Mouse (Mus musculus) limb, embryonic 10.5 days (tissue): ENCODE data around the gene Wdr46. TPM values are rescaled to one million over a fixed set of nuclear protein-coding genes. Genes with fewer than 3 reads are reported as not detected.

Experiments used
- DNase-seq: peaks from one replicate; pipeline ENCODE4 v3.0.0-alpha.2; 2017; ENCODE audit warnings: low spot score
- H3K27ac ChIP-seq: fragments of 300-500 bp; sonication (generic); 2 replicates; pipeline ENCODE4 v1.5.1; 2016; ENCODE audit warnings: mild to moderate bottlenecking
- H3K27me3 ChIP-seq: fragments of 300-500 bp; sonication (generic); 2 replicates; pipeline ENCODE4 v1.6.1; 2016; ENCODE audit warnings: low read depth, mild to moderate bottlenecking; ENCODE audit not compliant: poor library complexity, severe bottlenecking
- H3K36me3 ChIP-seq: fragments of 300-500 bp; sonication (generic); 2 replicates; pipeline ENCODE4 v1.6.1; 2016; ENCODE audit warnings: mild to moderate bottlenecking, moderate library complexity
- H3K4me1 ChIP-seq: fragments of 300-500 bp; sonication (generic); 2 replicates; pipeline ENCODE4 v1.6.1; 2016
- H3K4me3 ChIP-seq: fragments of 300-500 bp; sonication (generic); 2 replicates; pipeline ENCODE4 v1.5.1; 2016; ENCODE audit warnings: mild to moderate bottlenecking, moderate library complexity
- H3K9me3 ChIP-seq: fragments of 300-500 bp; sonication (generic); replicated peaks from 2 replicates; pipeline ENCODE4 v1.6.1; 2016; ENCODE audit warnings: mild to moderate bottlenecking
- WGBS: fragments of 180-500 bp; shearing (Covaris S2); methylation state at CpG from one replicate; pipeline ENCODE4 v1.1.7; 2016; 5-methylcytosine and 5-hydroxymethylcytosine counted together
- polyA plus RNA-seq: library from polyadenylated mRNA; unstranded; fragments of >200 nt; fragmentation: Nextera tagmentation; extraction: Ambion mirVana; gene quantifications from 2 replicates; pipeline ENCODE4 v1.2.1, GENCODE M21; 2016

Wdr46 gene
- polyA plus RNA-seq, 1 experiment from 2014 or later, result 61.7 TPM

- H3K27ac ChIP-seq, result peak within 1 kb of the TSS; percentile 94
- peaks cover 50% of the 10 kb centered on the region for H3K4me1 ChIP-seq
- WGBS, result under 1% methylated on average over 34 of the region's 34 CpGs
- H3K36me3 ChIP-seq, result peaks cover 64% of the 10 kb centered on the region
- H3K4me3 ChIP-seq, result peak within 1 kb of the TSS; percentile 72
- H3K27me3 ChIP-seq, result peaks cover 7% of the 10 kb centered on the region; the same call in 1 of the 2 replicates
- DNase-seq, result peak; percentile 95
- no peaks in the 10 kb centered on the region for H3K9me3 ChIP-seq
Observed at GRCm38 (mm10) chr17:33915671-33916250, 24.7 kb upstream of the Wdr46 start, which contains the start of the genes Tapbp and Zbtb22. Tapbp (plus strand) TSS chr17:33915899. Zbtb22 (plus strand) TSS chr17:33915904.

GRCm38 (mm10) chr17:33916294-33916693, 24.2 kb upstream of the Wdr46 start:
- peaks cover 59% of the 10 kb centered on the region for H3K36me3 ChIP-seq
- H3K27ac ChIP-seq, result peak overlapping the region; percentile 94
- H3K9me3 ChIP-seq, result no peaks in the 10 kb centered on the region
- DNase-seq, result no peak
- 3% methylated on average over 15 of the region's 20 CpGs for WGBS
- H3K27me3 ChIP-seq, result peaks cover 7% of the 10 kb centered on the region; the same call in 1 of the 2 replicates
- H3K4me3 ChIP-seq, result peak overlapping the region; percentile 72
- H3K4me1 ChIP-seq, result peaks cover 49% of the 10 kb centered on the region

- Histone ChIP-seq H3K27me3 (peaks cover 7% of the 10 kb centered on the region; the same call in 1 of the 2 replicates), H3K4me3 (peak overlapping the region; percentile 72), H3K36me3 (peaks cover 51% of the 10 kb centered on the region), H3K4me1 (peaks cover 47% of the 10 kb centered on the region), H3K27ac (no peak overlapping the region), H3K9me3 (no peaks in the 10 kb centered on the region)
- no peak for DNase-seq
- 82% methylated on average over 31 of the region's 31 CpGs for WGBS
Observed at GRCm38 (mm10) chr17:33916847-33917655, 23.4 kb upstream of the Wdr46 start.

GRCm38 (mm10) chr17:33917656-33918292, 22.7 kb upstream of the Wdr46 start:
- Histone ChIP-seq H3K27ac (no peak overlapping the region), H3K4me1 (peaks cover 47% of the 10 kb centered on the region), H3K27me3 (peaks cover 7% of the 10 kb centered on the region; the same call in 1 of the 2 replicates), H3K4me3 (peak overlapping the region; percentile 72), H3K36me3 (peaks cover 44% of the 10 kb centered on the region), H3K9me3 (no peaks in the 10 kb centered on the region)
- DNase-seq, result no peak
- WGBS, result 82% methylated on average over 18 of the region's 18 CpGs

GRCm38 (mm10) chr17:33918293-33919203, 21.9 kb upstream of the Wdr46 start:
- H3K4me3 ChIP-seq, result peak overlapping the region; percentile 73
- H3K36me3 ChIP-seq, result peaks cover 36% of the 10 kb centered on the region
- 56% methylated on average over 37 of the region's 37 CpGs for WGBS
- DNase-seq, result no peak
- H3K9me3 ChIP-seq, result no peaks in the 10 kb centered on the region
- H3K27ac ChIP-seq, result no peak overlapping the region
- H3K27me3 ChIP-seq, result peaks cover 7% of the 10 kb centered on the region; the same call in 1 of the 2 replicates
- peaks cover 47% of the 10 kb centered on the region for H3K4me1 ChIP-seq

- Histone ChIP-seq H3K9me3 (no peaks in the 10 kb centered on the region), H3K27me3 (peaks cover 7% of the 10 kb centered on the region; the same call in 1 of the 2 replicates), H3K27ac (peak overlapping the region; percentile 79), H3K4me3 (peak overlapping the region; percentile 73), H3K36me3 (peaks cover 26% of the 10 kb centered on the region), H3K4me1 (peaks cover 46% of the 10 kb centered on the region)
- WGBS, result under 1% methylated on average over 52 of the region's 52 CpGs
- DNase-seq, result peak; percentile 62
Observed at GRCm38 (mm10) chr17:33919351-33920281, 20.8 kb upstream of the Wdr46 start.

GRCm38 (mm10) chr17:33920282-33921097, 20.0 kb upstream of the Wdr46 start:
- H3K27me3 ChIP-seq, result peaks cover 7% of the 10 kb centered on the region; the same call in 1 of the 2 replicates
- H3K4me3 ChIP-seq, result peak overlapping the region; percentile 73
- DNase-seq, result peak; percentile 88
- peaks cover 39% of the 10 kb centered on the region for H3K4me1 ChIP-seq
- peaks cover 19% of the 10 kb centered on the region for H3K36me3 ChIP-seq
- under 1% methylated on average over 36 of the region's 36 CpGs for WGBS
- H3K9me3 ChIP-seq, result no peaks in the 10 kb centered on the region
- H3K27ac ChIP-seq, result peak overlapping the region; percentile 79

- H3K9me3 ChIP-seq, result no peaks in the 10 kb centered on the region
- no peak for DNase-seq
- peaks cover 26% of the 10 kb centered on the region for H3K36me3 ChIP-seq
- 87% methylated on average over 7 of the region's 7 CpGs for WGBS
- peaks cover 39% of the 10 kb centered on the region for H3K4me1 ChIP-seq
- no peak overlapping the region for H3K27ac ChIP-seq
- peaks cover 7% of the 10 kb centered on the region; the same call in 1 of the 2 replicates for H3K27me3 ChIP-seq
- no peak overlapping the region for H3K4me3 ChIP-seq
Observed at GRCm38 (mm10) chr17:33921361-33921760, 19.1 kb upstream of the Wdr46 start.

- Histone ChIP-seq H3K4me3 (no peak overlapping the region), H3K4me1 (peaks cover 27% of the 10 kb centered on the region), H3K9me3 (no peaks in the 10 kb centered on the region), H3K36me3 (peaks cover 15% of the 10 kb centered on the region), H3K27me3 (no peaks in the 10 kb centered on the region), H3K27ac (no peak overlapping the region)
- WGBS, result 83% methylated on average over 10 of the region's 10 CpGs
- DNase-seq, result no peak
Observed at GRCm38 (mm10) chr17:33924577-33925283, 15.7 kb upstream of the Wdr46 start.

- H3K4me3 ChIP-seq, result no peak overlapping the region
- H3K36me3 ChIP-seq, result peaks cover 15% of the 10 kb centered on the region
- 81% methylated on average over 21 of the region's 21 CpGs for WGBS
Observed at GRCm38 (mm10) chr17:33925406-33926116, 14.9 kb upstream of the Wdr46 start.

More at GRCm38 (mm10) chr17:33925406-33926116, 14.9 kb upstream of the Wdr46 start:
- peaks cover 27% of the 10 kb centered on the region for H3K4me1 ChIP-seq
- no peaks in the 10 kb centered on the region for H3K9me3 ChIP-seq
- H3K27me3 ChIP-seq, result no peaks in the 10 kb centered on the region
- H3K27ac ChIP-seq, result no peak overlapping the region
- DNase-seq, result no peak
